ENCODE assay signal across 9 mouse cellular contexts in genomic region chr6:72326274-72326673, GRCm38 (mm10). TPM values are rescaled to one million over a fixed set of nuclear protein-coding genes. Genes with fewer than 3 reads are reported as not detected.
DNase-seq lines count a peak whose midpoint lies in the region; ATAC-seq and TF ChIP-seq lines count a peak whose summit lies in the region.
"Had no signal": no experiment of that assay in that cellular context is flagged by ENCODE, and none has a peak within 500 bp of the region (broad histone marks: within the 10 kb centered on the region; RNA-seq: fewer than 3 reads in every experiment).

No protein-coding gene starts in this region.

- peaks cover 78% of the 10 kb centered on the region for H3K36me3 ChIP-seq in midbrain, embryonic 14.5 days (ENCODE audit: control insufficient read depth, insufficient read depth, low read length)
- H3K36me3 ChIP-seq in midbrain, embryonic 10.5 days, result peaks cover 100% of the 10 kb centered on the region

- peak; percentile 28 to 38 for DNase-seq in cerebellum, postnatal 10 days
- DNase-seq in midbrain, embryonic 14.5 days, result peak; percentile 35
- DNase-seq in midbrain, embryonic 10.5 days (ENCODE audit: low spot score), result no peak
- peak; percentile 27 to 69 for DNase-seq in left cerebral cortex, postnatal 25 days (ENCODE audit: low spot score in 2 of 2)
- peak; percentile 36 to 37 for DNase-seq in right cerebral cortex, postnatal 36 days (ENCODE audit: low spot score in 2 of 2)
- DNase-seq in ovary, adult 18-20 months (ENCODE audit: low spot score), result no peak

- no peaks in the 10 kb centered on the region for H3K4me1 ChIP-seq in midbrain, embryonic 14.5 days (ENCODE audit: control insufficient read depth, insufficient read depth, low read length)
- H3K4me1 ChIP-seq in midbrain, embryonic 10.5 days, result no peaks in the 10 kb centered on the region
- H3K4me1 ChIP-seq in cortical plate, adult 2 months (ENCODE audit: control insufficient read depth, insufficient read depth, low read length), result no peaks in the 10 kb centered on the region
- H3K4me1 ChIP-seq: limb, embryonic 12.5 days had no signal

- WGBS in midbrain, embryonic 14.5 days, result 85% methylated on average over 6 of the region's 6 CpGs
- 82% methylated on average over 6 of the region's 6 CpGs for WGBS in midbrain, embryonic 10.5 days

- no peak overlapping the region for H3K27ac ChIP-seq in midbrain, embryonic 14.5 days (replicated peaks; ENCODE audit: low read depth, low read length)
- H3K27ac ChIP-seq in midbrain, embryonic 10.5 days (replicated peaks), result no peak overlapping the region
- H3K27ac ChIP-seq in cortical plate, adult 2 months (ENCODE audit: insufficient read depth, low read length), result no peak overlapping the region
- H3K27ac ChIP-seq: limb, embryonic 12.5 days had no signal

- H3K27me3 ChIP-seq in midbrain, embryonic 14.5 days (ENCODE audit: control insufficient read depth, insufficient read depth, low read length), result no peaks in the 10 kb centered on the region
- H3K27me3 ChIP-seq in midbrain, embryonic 10.5 days (ENCODE audit: low read depth, poor library complexity, severe bottlenecking), result no peaks in the 10 kb centered on the region
- H3K27me3 ChIP-seq: limb, embryonic 12.5 days had no signal

- H3K4me3 ChIP-seq in midbrain, embryonic 14.5 days (replicated peaks; ENCODE audit: low read depth, low read length), result no peak overlapping the region
- H3K4me3 ChIP-seq in midbrain, embryonic 10.5 days, result no peak overlapping the region
- H3K4me3 ChIP-seq in cortical plate, adult 2 months (ENCODE audit: insufficient read depth, low read length), result no peak overlapping the region
- H3K4me3 ChIP-seq: limb, embryonic 12.5 days had no signal

- H3K9ac ChIP-seq in midbrain, embryonic 14.5 days (replicated peaks; ENCODE audit: low read length), result no peak overlapping the region
- H3K9ac ChIP-seq: limb, embryonic 12.5 days had no signal

- intact Hi-C loops in left cerebral cortex, postnatal 25 days (cut with DNase I), result no loop called here

- ATAC-seq in cerebellum, adult (ENCODE audit: insufficient number of reproducible peaks, low FRiP score, low TSS enrichment), result no peak
- no peak for ATAC-seq in midbrain, embryonic 14.5 days (ENCODE audit: low FRiP score, low TSS enrichment)

- no peak for TF ChIP-seq POLR2A in cortical plate, adult 2 months (IDR thresholded peaks at IDR 0.05; ENCODE audit: extremely low read depth, insufficient read depth, low read length)

- H3K9me3 ChIP-seq in midbrain, embryonic 14.5 days (ENCODE audit: control insufficient read depth, low read length), result no peaks in the 10 kb centered on the region
- no peaks in the 10 kb centered on the region for H3K9me3 ChIP-seq in midbrain, embryonic 10.5 days (replicated peaks)
- H3K9me3 ChIP-seq: limb, embryonic 12.5 days had no signal

- no peak overlapping the region for H3K4me2 ChIP-seq in midbrain, embryonic 14.5 days (ENCODE audit: low read length)
- H3K4me2 ChIP-seq: limb, embryonic 12.5 days had no signal

- TF ChIP-seq CTCF in cortical plate, adult 2 months (IDR thresholded peaks at IDR 0.05; ENCODE audit: extremely low read depth, insufficient read depth, low read length), result peak; percentile 41

RNA-seq across cellular contexts. Expression of gene Usp39, which starts 18.7 kb away (rescaled TPM):
- polyA plus RNA-seq in midbrain, embryonic 14.5 days (2014; fragmentation: Nextera tagmentation; extraction: Ambion mirVana), result 47.8 and 60.6 TPM in 2 replicates
- polyA plus RNA-seq in midbrain, embryonic 10.5 days (2016; fragmentation: Nextera tagmentation; extraction: Ambion mirVana), result 80.1 and 89.3 TPM in 2 replicates
- polyA plus RNA-seq in cortical plate, adult 2 months (2012; rRNA removed), result 31.5 and 33.4 TPM in 2 replicates
- 10 to 100 TPM; 32.3 to 34.8 TPM for total RNA-seq in left cerebral cortex, postnatal 25 days (2021)

RNA-seq across cellular contexts. Expression of gene 0610030E20Rik, which starts 20.8 kb away (rescaled TPM):
- 14.6 and 16.0 TPM in 2 replicates for polyA plus RNA-seq in midbrain, embryonic 14.5 days (2014; fragmentation: Nextera tagmentation; extraction: Ambion mirVana)
- polyA plus RNA-seq in midbrain, embryonic 10.5 days (2016; fragmentation: Nextera tagmentation; extraction: Ambion mirVana), result 28.9 and 29.6 TPM in 2 replicates
- 18.9 and 20.0 TPM in 2 replicates for polyA plus RNA-seq in cortical plate, adult 2 months (2012; rRNA removed)
- 10 to 100 TPM; 15.1 to 16.9 TPM for total RNA-seq in left cerebral cortex, postnatal 25 days (2021)

RNA-seq across cellular contexts. Expression of gene Sftpb, which starts 21.9 kb away (rescaled TPM):
- polyA plus RNA-seq in midbrain, embryonic 14.5 days (2014; fragmentation: Nextera tagmentation; extraction: Ambion mirVana), result not detected in 2 replicates
- polyA plus RNA-seq in midbrain, embryonic 10.5 days (2016; fragmentation: Nextera tagmentation; extraction: Ambion mirVana), result not detected in 2 replicates
- not detected in 2 replicates for polyA plus RNA-seq in cortical plate, adult 2 months (2012; rRNA removed)
- total RNA-seq in left cerebral cortex, postnatal 25 days (2021), result not detected
- polyA plus RNA-seq: limb, embryonic 12.5 days had no signal

RNA-seq across cellular contexts. Expression of gene Tmem150a, which starts 29.0 kb away (rescaled TPM):
- polyA plus RNA-seq in midbrain, embryonic 14.5 days (2014; fragmentation: Nextera tagmentation; extraction: Ambion mirVana), result 9.8 and 17.1 TPM in 2 replicates
- 5.6 and 6.7 TPM in 2 replicates for polyA plus RNA-seq in midbrain, embryonic 10.5 days (2016; fragmentation: Nextera tagmentation; extraction: Ambion mirVana)
- 23.4 and 24.9 TPM in 2 replicates for polyA plus RNA-seq in cortical plate, adult 2 months (2012; rRNA removed)
- 1 to 10 TPM; 7.9 to 8.7 TPM for total RNA-seq in left cerebral cortex, postnatal 25 days (2021)

RNA-seq across cellular contexts. Expression of gene Rnf181, which starts 40.5 kb away (rescaled TPM):
- polyA plus RNA-seq in midbrain, embryonic 14.5 days (2014; fragmentation: Nextera tagmentation; extraction: Ambion mirVana), result 116 and 122 TPM in 2 replicates
- polyA plus RNA-seq in midbrain, embryonic 10.5 days (2016; fragmentation: Nextera tagmentation; extraction: Ambion mirVana), result 106 and 111 TPM in 2 replicates
- polyA plus RNA-seq in cortical plate, adult 2 months (2012; rRNA removed), result 73.6 and 83.5 TPM in 2 replicates
- total RNA-seq in left cerebral cortex, postnatal 25 days (2021), result 10 to 100 TPM; 69.9 to 71.1 TPM

Comparison
In these comparisons a context has a peak if more than half of its experiments do, and no peak if none do; other contexts are left out.
1. DNase-seq: peak in cerebellum, postnatal 10 days (2 of 2), midbrain, embryonic 14.5 days (single experiment), left cerebral cortex, postnatal 25 days (2 of 2) and right cerebral cortex, postnatal 36 days (2 of 2); none in midbrain, embryonic 10.5 days (single experiment) and ovary, adult 18-20 months (single experiment).